Mouse (Mus musculus) heart, postnatal 10 days (tissue): ENCODE results near the gene Aim2. TPM values are rescaled to one million over a fixed set of nuclear protein-coding genes. Genes with fewer than 3 reads are reported as not detected.

Experiments used
- DNase-seq, 2 experiments: peaks; one replicate each; pipeline ENCODE4 v3.0.0; 2021
- intact Hi-C: fragments of 180-260 bp; cut with DNase I; formaldehyde crosslinking; loops from one replicate; pipeline ENCODE4 v1.15.1; 2025
- total RNA-seq, 2 experiments: library from RNA; stranded (reverse); gene quantifications; 2 replicates each; pipeline ENCODE4 v1.2.3; 2021

The Aim2 gene
- total RNA-seq, 2 experiments from 2014 or later, result 1.3 to 1.5 TPM

- DNase-seq, result no peak
- intact Hi-C loops, result no loop called here
Measured at GRCm38 (mm10) chr1:173381436-173381835, 30.8 kb downstream of the Aim2 start.

- intact Hi-C loops, result no loop called here
- no peak for DNase-seq
Measured at GRCm38 (mm10) chr1:173389431-173389830, 38.8 kb downstream of the Aim2 start.

GRCm38 (mm10) chr1:173389901-173390401, 39.3 kb downstream of the Aim2 start:
- DNase-seq, result peak in 1 of 2 experiments; percentile 14
- intact Hi-C loops, result loop anchor here (10.0 kb wide), 2 partner anchors 755 to 895 kb away; partner anchors contain the start of gene Dusp23

- DNase-seq, result no peak
- intact Hi-C loops, result loop anchor here (10.0 kb wide), 2 partner anchors 757 to 897 kb away; partner anchors contain the start of gene Dusp23
Measured at GRCm38 (mm10) chr1:173391754-173392153, 41.1 kb downstream of the Aim2 start.

GRCm38 (mm10) chr1:173398323-173398970, 47.8 kb downstream of the Aim2 start:
- intact Hi-C loops, result loop anchor here (2.0 to 10.0 kb wide), 4 partner anchors 74 to 988 kb away; partner anchors contain the start of gene Dusp23
- DNase-seq, result peak; percentile 57 to 80

GRCm38 (mm10) chr1:173404696-173405309, 54.1 kb downstream of the Aim2 start:
- intact Hi-C loops, result no loop called here
- no peak for DNase-seq

- intact Hi-C loops, result no loop called here
- DNase-seq, result no peak
Measured at GRCm38 (mm10) chr1:173409066-173409465, 58.4 kb downstream of the Aim2 start.

GRCm38 (mm10) chr1:173411863-173412262, 61.2 kb downstream of the Aim2 start:
- intact Hi-C loops, result no loop called here
- DNase-seq, result no peak

- intact Hi-C loops, result no loop called here
- no peak for DNase-seq
Measured at GRCm38 (mm10) chr1:173414631-173415030, 64.0 kb downstream of the Aim2 start.

- intact Hi-C loops, result no loop called here
- no peak for DNase-seq
Measured at GRCm38 (mm10) chr1:173418516-173418915, 67.8 kb downstream of the Aim2 start.

GRCm38 (mm10) chr1:173418936-173419621, 68.4 kb downstream of the Aim2 start:
- DNase-seq, result no peak
- intact Hi-C loops, result no loop called here

- intact Hi-C loops, result no loop called here
Measured at GRCm38 (mm10) chr1:173420374-173420773, 69.7 kb downstream of the Aim2 start.

GRCm38 (mm10) chr1:173426345-173426744, 75.7 kb downstream of the Aim2 start:
- DNase-seq, result no peak
- intact Hi-C loops, result no loop called here

More at GRCm38 (mm10) chr1:173420374-173420773, 69.7 kb downstream of the Aim2 start:
- peak; percentile 22 to 31 for DNase-seq

GRCm38 (mm10) chr1:173427385-173427784, 76.7 kb downstream of the Aim2 start:
- intact Hi-C loops, result no loop called here
- peak in 1 of 2 experiments; percentile 11 for DNase-seq

- DNase-seq, result no peak
- intact Hi-C loops, result no loop called here
Measured at GRCm38 (mm10) chr1:173429995-173430699, 79.5 kb downstream of the Aim2 start.

GRCm38 (mm10) chr1:173432411-173432810, 81.7 kb downstream of the Aim2 start:
- intact Hi-C loops, result no loop called here
- no peak for DNase-seq

GRCm38 (mm10) chr1:173437161-173437953, 86.7 kb downstream of the Aim2 start:
- no peak for DNase-seq
- intact Hi-C loops, result no loop called here

GRCm38 (mm10) chr1:173440681-173441080, 90.0 kb downstream of the Aim2 start:
- DNase-seq, result no peak
- intact Hi-C loops, result no loop called here

- intact Hi-C loops, result no loop called here
- no peak for DNase-seq
Measured at GRCm38 (mm10) chr1:173441210-173441609, 90.5 kb downstream of the Aim2 start.

- DNase-seq, result no peak
- intact Hi-C loops, result no loop called here
Measured at GRCm38 (mm10) chr1:173443061-173443460, 92.4 kb downstream of the Aim2 start.
